Mouse (Mus musculus) frontal cortex, adult 2 months (tissue): Measurements from ENCODE around the gene 9530053A07Rik. TPM values are rescaled to one million over a fixed set of nuclear protein-coding genes. Genes with fewer than 3 reads are reported as not detected.

Experiments
- DNase-seq, 2 experiments: peaks; one replicate each; pipeline ENCODE4 v3.0.0; 2022; ENCODE audit warnings: low spot score in 1 of 2; ENCODE audit errors: extremely low spot score in 1 of 2
- polyA plus RNA-seq: library from polyadenylated mRNA; depleted of rRNA; stranded (reverse); fragments of >200 nt; gene quantifications from 2 replicates; pipeline ENCODE4 v1.2.3, GENCODE M21; 2012

9530053A07Rik gene
- polyA plus RNA-seq, 1 experiment = not detected

- peak; percentile 83 to 93 for DNase-seq
Observed at GRCm38 (mm10) chr7:28169489-28170422, 40.5 kb downstream of the 9530053A07Rik start, which contains the start of gene Fbl. TSS of gene Fbl (plus strand) at chr7:28169710.

- no peak for DNase-seq
Observed at GRCm38 (mm10) chr7:28175358-28175757, 46.1 kb downstream of the 9530053A07Rik start.

GRCm38 (mm10) chr7:28179228-28179627, 50.0 kb downstream of the 9530053A07Rik start, which contains the start of gene Dyrk1b:
TSS of gene Dyrk1b (plus strand) at chr7:28179469.
- peak; percentile 98 for DNase-seq

- DNase-seq = peak; percentile 90 to 93
Observed at GRCm38 (mm10) chr7:28179741-28180377, 50.6 kb downstream of the 9530053A07Rik start.

DNA sequence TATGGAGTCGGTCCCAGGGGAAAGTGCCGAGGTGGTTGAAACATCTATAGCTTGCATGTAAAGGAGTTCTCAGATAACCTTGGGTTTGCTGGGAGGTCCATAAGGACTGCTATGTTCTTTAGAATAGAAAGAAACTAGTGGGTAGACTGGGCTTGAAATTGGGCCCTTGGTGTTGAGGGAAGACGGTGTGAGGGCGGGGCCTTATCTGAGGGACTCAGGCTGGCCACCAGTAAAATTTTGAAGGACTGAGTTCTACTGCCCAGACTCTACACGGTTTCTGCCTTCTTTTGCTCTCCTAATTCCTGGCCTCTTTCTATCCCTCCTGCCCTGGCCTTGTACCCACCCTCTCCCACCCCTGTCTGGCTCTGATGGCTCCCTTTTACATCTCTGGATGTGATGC, 51.6 kb downstream of the 9530053A07Rik start:
- no peak for DNase-seq

- DNase-seq = no peak
Observed at GRCm38 (mm10) chr7:28181376-28181775, 52.1 kb downstream of the 9530053A07Rik start.

- no peak for DNase-seq
Observed at GRCm38 (mm10) chr7:28182320-28182719, 53.1 kb downstream of the 9530053A07Rik start.

DNA sequence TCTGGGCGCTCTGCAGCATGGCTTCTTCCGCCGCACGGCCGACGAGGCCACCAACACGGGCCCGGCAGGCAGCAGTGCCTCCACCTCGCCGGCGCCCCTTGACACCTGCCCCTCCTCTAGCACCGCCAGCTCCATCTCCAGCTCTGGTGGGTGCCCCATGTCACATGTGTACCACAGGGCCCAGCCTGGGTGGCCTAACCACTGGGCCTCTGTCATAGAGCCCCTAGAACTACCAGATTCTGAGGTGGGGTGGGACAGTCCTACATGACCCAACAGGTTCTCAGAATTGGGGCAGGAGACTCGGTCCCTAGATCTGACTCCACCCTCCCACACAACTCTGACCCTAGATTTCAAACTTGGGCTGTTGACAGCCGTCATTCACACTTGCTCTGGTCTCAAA, 56.6 kb downstream of the 9530053A07Rik start:
- DNase-seq = no peak

GRCm38 (mm10) chr7:28186631-28187030, 57.4 kb downstream of the 9530053A07Rik start:
- no peak for DNase-seq

DNA sequence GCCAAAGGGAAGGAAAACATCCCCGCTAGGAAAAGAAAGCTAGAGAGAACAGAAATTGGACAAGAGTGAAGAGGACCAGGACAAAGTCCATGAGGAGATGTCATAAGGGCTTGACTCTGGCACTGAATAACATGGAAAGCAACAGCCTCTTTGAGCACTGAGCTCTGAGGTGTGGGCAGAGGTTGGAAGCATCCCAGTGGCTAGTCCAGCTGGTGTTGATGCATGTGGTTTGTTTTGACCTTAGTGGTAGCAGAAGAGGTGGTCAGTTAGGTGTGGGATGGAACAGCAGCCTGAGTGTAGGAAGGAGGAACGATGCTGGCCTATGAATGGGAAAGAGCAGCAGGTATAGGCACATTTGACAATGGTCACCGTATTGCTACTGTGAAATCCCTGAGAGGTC, 62.2 kb downstream of the 9530053A07Rik start:
- DNase-seq = no peak

GRCm38 (mm10) chr7:28191903-28192302, 62.6 kb downstream of the 9530053A07Rik start:
- DNase-seq = no peak

DNA sequence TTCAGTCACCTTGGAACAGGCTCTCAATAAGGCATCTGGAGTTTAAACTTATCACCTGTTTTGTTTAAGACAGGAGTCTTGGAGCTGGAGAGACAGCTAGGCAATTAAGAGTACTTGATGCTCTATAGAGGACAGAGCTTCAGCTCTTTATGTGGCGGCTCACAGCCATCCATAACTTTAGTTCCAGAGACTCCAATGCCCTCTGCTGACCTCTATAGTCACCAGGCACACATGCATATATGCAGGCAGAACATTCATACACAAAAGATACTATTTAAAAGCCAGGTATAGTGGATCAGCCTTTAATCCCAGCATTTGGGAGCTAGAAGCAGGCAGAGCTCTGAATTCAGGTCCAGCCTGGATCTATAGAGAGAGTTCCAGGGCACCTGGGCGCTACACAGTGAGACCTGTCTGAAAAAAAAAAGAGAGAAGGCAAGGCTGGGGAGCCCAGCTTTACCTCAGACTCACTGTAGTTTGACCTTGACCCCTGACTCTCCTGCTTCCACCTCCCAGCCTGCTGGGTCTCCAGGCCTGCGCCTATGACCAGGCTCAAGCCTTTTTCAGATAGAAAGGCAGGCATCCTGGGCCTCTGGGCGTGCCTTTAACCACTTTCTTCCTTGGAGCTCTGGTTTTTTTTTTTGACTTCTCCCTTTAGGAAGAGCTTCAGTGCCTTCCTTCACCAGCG, 66.3 kb downstream of the 9530053A07Rik start:
- DNase-seq = no peak

DNA sequence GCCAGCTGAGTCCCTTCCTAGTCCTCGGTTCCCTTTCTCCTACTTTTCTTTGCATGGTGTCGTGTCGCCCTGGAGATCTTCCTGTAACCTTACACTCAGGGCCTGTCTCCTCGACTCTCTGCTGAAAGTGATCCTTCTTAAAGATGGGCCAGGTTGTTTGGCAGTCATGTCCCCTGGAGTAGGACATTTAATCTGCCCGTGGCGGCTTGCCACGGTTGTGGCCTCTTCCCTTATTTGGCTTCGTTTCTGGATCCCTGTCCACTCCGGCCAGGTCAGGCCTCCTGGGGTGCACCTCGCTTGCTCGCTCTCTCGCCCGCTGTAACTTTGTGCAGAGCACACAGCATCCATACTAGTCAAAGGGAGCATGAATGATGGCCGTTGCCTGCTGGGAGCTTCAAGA, 67.3 kb downstream of the 9530053A07Rik start:
- no peak for DNase-seq

- DNase-seq = no peak
Observed at GRCm38 (mm10) chr7:28199054-28199453, 69.8 kb downstream of the 9530053A07Rik start.

GRCm38 (mm10) chr7:28203207-28204108, 74.2 kb downstream of the 9530053A07Rik start:
- no peak for DNase-seq

- DNase-seq = peak in 1 of 2 experiments; percentile 51
Observed at GRCm38 (mm10) chr7:28206044-28206600, 76.9 kb downstream of the 9530053A07Rik start.

DNA sequence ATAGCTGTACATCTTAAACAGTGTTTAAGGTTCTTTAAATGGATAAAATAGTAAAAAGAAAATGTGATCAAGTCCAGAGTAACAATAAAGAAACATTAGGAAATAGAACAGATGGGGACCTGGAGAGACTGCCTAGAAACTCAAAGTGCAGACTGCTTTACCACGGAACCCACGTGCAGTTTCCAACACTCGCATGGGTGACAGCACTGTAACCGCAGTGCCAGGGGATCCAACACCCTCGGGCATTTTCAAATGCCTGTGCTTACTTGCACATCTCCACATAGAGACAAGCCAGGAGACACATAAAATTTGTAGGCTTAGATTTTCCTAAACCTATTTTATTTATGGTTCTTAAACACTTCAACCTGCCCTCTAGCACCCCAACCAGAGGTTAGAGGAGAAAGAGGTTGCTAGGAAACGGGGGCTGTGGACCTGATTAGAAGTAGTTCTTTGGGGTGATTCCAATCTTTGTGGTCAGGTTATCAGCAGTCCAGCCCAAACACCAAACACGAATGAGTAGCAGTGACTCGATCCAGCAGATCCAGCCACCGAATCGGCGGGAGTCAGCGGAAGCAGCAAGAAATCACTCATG, 79.2 kb downstream of the 9530053A07Rik start:
- DNase-seq = no peak

GRCm38 (mm10) chr7:28208988-28209508, 79.8 kb downstream of the 9530053A07Rik start:
- peak; percentile 46 to 86 for DNase-seq

DNA sequence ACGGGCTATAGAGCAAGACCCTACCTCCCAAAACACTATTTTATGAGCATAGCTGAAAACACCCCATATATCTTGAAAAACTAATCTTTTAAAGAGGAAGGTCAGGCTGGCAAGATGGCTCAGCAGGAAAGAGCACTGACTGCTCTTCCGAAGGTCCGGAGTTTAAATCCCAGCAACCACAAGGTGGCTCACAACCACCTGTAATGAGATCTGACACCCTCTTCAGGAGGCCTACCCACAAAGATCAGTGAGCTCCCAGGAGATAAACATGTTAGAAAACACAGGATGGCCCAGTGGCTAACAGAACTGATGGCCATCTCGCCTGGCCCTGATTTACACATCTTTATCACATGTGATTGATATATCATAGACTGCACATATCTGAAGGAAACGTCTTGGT, 81.5 kb downstream of the 9530053A07Rik start:
- no peak for DNase-seq
